Mouse (Mus musculus) brain, embryonic 14.5 days (tissue): Measurements from ENCODE around the gene Nelfa. TPM values are rescaled to one million over a fixed set of nuclear protein-coding genes. Genes with fewer than 3 reads are reported as not detected.
"Not testable (repeated sequence)": the region's sequence is repeated elsewhere in the genome, so short reads cannot be mapped to it uniquely, and the experiment has no call there.

Experiments
- DNase-seq: peaks from one replicate; pipeline ENCODE4 v3.0.0-alpha.2; 2011; ENCODE audit warnings: low read depth
- CTCF ChIP-seq: fragments of 200-500 bp; IDR thresholded peaks from 2 replicates; pipeline ENCODE4 v1.5.1; 2012; ENCODE audit warnings: inconsistent platforms, mild to moderate bottlenecking, moderate library complexity, borderline replicate concordance; ENCODE audit not compliant: insufficient read depth, insufficient read length; ENCODE audit errors: extremely low read depth
- POLR2A ChIP-seq: fragments of 200-500 bp; IDR thresholded peaks from 2 replicates; pipeline ENCODE4 v1.6.1; 2012; ENCODE audit warnings: mild to moderate bottlenecking, inconsistent platforms, borderline replicate concordance; ENCODE audit not compliant: poor library complexity, insufficient read depth, insufficient read length, severe bottlenecking; ENCODE audit errors: extremely low read depth
- polyA plus RNA-seq: library from polyadenylated mRNA; depleted of rRNA; stranded (reverse); fragments of >200 nt; gene quantifications from 2 replicates; pipeline ENCODE4 v1.2.3, GENCODE M21; 2012

The Nelfa gene
- polyA plus RNA-seq, 1 experiment = 54.8 TPM

GRCm38 (mm10) chr5:33938448-33938847 is 2.2 kb upstream of the Nelfa start:
- no peak for DNase-seq
- TF ChIP-seq CTCF (no peak), POLR2A (no peak)

GRCm38 (mm10) chr5:33937230-33937629 is 1.0 kb upstream of the Nelfa start:
- DNase-seq = no peak
- TF ChIP-seq CTCF = no peak
- no peak for TF ChIP-seq POLR2A

- DNase-seq = no peak
- no peak for TF ChIP-seq POLR2A
- no peak for TF ChIP-seq CTCF
These were observed 507 bp downstream of the Nelfa start for GRCm38 (mm10) chr5:33935700-33936111.

GRCm38 (mm10) chr5:33934877-33935276 is 1.3 kb downstream of the Nelfa start:
- no peak for DNase-seq
- TF ChIP-seq POLR2A (no peak), CTCF (no peak)

GRCm38 (mm10) chr5:33934081-33934480 is 2.1 kb downstream of the Nelfa start:
- no peak for DNase-seq
- TF ChIP-seq POLR2A = no peak
- TF ChIP-seq CTCF = no peak

GRCm38 (mm10) chr5:33932413-33932812 is 3.8 kb downstream of the Nelfa start:
- no peak for DNase-seq
- TF ChIP-seq CTCF = no peak
- no peak for TF ChIP-seq POLR2A

- TF ChIP-seq POLR2A = no peak
- no peak for TF ChIP-seq CTCF
These were observed 10.0 kb downstream of the Nelfa start for GRCm38 (mm10) chr5:33926170-33926569.

GRCm38 (mm10) chr5:33922566-33922965 is 13.6 kb downstream of the Nelfa start:
- TF ChIP-seq POLR2A (no peak), CTCF (no peak)
- DNase-seq = no peak

More at GRCm38 (mm10) chr5:33926170-33926569, 10.0 kb downstream of the Nelfa start:
- no peak for DNase-seq

GRCm38 (mm10) chr5:33921486-33922235 is 14.6 kb downstream of the Nelfa start:
- no peak for TF ChIP-seq CTCF
- TF ChIP-seq POLR2A = no peak
- DNase-seq = no peak

- TF ChIP-seq CTCF (no peak), POLR2A (no peak)
- DNase-seq = no peak
These were observed 15.3 kb downstream of the Nelfa start for GRCm38 (mm10) chr5:33920924-33921323.

GRCm38 (mm10) chr5:33920037-33920436 is 16.2 kb downstream of the Nelfa start:
- TF ChIP-seq POLR2A = no peak
- TF ChIP-seq CTCF = no peak
- DNase-seq = no peak

GRCm38 (mm10) chr5:33919466-33919865 is 16.7 kb downstream of the Nelfa start:
- no peak for DNase-seq
- TF ChIP-seq CTCF = no peak
- no peak for TF ChIP-seq POLR2A

GRCm38 (mm10) chr5:33916616-33917015 is 19.6 kb downstream of the Nelfa start:
- not testable (repeated sequence) for DNase-seq

GRCm38 (mm10) chr5:33915031-33915430 is 21.2 kb downstream of the Nelfa start:
- not testable (repeated sequence) for DNase-seq
